Mouse (Mus musculus): ENCODE data around the gene Spsb3.

DNA sequence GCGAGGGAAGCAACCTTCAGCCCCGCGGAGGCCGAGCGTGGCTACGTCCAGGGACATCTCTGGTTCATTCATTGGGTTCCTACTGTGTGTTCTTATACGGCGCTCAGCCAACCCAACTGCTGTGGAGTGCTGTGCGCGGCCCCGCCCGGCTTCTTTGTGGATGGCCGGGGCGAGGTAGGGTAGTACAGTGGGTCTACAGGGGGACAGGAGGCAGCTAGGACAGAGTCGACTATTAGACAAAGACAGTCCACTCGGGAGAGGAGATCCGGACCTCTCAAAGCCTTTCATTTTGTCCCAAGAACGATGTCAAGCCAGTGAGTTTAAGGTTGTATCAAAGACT is 459 bp downstream of the Spsb3 start:
- TF ChIP-seq CTCF (IDR thresholded peaks at IDR 0.05; ENCODE audit: control insufficient read depth, insufficient read depth, insufficient replicate concordance, low read depth, low read length) = no peak
- no peak for TF ChIP-seq POLR2A (IDR thresholded peaks at IDR 0.05; ENCODE audit: control insufficient read depth, low read depth, low read length)

Measured in testis, adult 2 months (tissue).